Mouse (Mus musculus) kidney, adult 9 months (tissue): ENCODE measurements around the gene Igfbp1.

Experiments used
- DNase-seq: peaks from one replicate; pipeline ENCODE4 v3.0.0; 2022

Gene Igfbp1

DNA sequence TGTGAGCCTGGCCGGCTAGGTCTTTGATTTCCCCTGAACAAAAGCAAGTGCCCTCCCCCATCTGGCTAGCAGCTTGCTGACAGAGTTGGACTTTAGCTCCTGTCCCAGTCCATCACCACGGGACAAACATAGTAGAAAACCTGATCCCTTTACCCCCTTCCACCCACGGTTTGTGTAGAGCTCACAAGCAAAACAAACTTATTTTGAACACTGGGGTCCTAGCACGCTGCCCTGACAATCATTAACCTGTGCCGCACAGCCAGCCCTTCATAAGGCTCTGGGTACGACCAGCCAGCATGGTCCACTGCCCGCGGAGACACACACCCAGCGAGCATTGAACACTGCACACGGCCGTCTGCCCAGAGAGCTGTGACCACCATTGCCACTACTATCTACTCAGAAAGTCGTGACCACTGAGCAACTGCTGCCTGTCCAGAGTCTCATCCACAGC is at the start of gene Igfbp1:
Gene Igfbp1, plus strand, starts transcription at position 292 of the 451 bp plus-strand sequence.
- DNase-seq = peak; percentile 88

DNA sequence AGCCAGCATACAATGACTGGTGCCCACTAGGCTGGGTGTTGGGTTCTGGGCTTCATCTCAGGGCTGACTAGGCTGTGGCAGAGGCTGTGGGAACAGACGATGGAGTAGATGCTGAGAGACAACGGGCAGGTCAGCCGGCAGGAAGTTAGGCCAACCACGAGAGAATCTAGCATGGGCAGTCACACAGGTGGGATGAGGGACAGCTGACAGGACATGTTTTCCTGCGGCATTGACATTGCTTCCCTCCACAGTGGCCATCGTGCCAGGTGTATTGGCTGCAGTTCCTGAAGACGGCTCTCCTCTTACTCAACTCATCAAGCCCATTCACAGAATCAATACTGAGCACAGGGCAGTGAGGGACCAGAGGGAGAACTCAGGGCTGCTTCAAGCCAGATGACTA is 49.6 kb upstream of the Igfbp1 start:
- no peak for DNase-seq

DNA sequence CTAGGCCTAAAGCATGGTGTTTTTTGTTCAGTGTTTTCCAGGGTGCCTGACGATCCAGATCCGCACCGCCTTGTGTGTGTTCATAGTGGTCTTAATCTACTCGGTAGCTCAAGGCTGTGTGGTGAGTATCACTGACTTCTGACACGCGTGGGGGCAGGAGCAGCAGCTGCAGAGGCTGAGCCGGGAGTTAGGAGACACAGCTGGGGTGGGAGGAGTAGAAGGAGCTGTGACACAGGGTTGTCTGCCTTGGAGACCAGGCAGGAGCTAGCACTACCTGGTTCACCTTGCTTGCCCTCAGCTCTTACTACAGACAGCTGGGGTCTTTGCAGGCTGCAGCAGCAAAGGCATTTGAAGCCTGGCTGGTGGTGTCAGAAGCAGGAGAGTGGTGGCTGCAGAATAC is 48.1 kb upstream of the Igfbp1 start:
- DNase-seq = no peak

DNA sequence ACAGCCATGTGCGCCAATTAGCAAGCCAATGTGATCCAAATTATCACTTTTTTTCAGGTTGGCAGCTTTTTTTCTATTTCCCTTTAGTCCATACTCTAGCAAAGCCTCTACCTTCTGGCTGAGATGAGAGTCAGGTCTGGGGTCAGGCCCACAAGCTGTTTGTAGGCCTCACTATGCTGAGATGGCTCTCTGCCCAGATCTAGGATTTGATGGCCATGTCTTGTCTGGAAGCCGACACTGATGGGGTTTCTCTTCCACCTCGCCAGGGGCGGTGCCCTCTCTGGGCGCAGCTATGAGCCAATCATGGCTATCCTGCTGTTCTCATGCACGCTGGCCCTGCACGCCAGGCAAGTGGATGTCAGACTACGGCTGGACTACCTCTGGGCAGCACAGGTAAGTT is 47.1 kb upstream of the Igfbp1 start:
- DNase-seq = no peak

DNA sequence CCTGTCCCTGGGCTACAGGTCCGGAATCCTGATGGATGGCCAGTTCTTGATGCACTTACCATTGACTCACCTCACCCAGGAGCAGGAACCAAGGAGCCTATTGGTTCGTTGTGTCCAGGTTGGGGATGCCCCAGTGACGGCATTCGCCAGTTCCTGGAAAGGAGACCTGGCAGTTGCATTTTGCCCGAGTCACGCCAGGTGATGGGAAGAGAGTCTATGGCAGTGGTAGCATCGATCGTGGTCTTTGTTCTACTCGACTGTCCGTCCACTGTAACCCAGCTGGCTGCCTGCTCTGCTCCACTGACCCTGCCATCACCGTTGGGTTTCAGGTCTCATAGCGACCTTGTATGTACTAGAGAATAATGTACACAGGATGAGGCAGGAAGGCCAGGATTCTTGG is 45.2 kb upstream of the Igfbp1 start:
- no peak for DNase-seq

DNA sequence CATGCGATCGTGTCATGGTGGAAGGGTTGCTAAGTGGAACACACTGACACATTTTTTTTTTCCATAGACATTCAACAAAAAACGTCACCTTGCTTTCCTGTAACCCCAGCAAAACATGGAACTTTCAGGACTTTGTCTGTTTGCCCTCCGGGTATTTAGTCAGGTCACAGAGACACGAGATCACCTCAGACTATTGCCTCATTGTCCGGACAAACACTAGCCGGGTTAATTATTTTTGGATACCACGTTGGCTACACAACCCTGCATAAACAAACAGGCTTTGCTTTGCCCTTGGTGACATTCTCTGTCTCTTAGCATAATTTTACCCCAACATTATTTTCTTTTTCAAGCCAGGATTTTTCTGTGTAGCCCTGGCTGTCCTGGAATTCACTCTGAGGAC is 44.5 kb upstream of the Igfbp1 start:
- peak; percentile 86 for DNase-seq

DNA sequence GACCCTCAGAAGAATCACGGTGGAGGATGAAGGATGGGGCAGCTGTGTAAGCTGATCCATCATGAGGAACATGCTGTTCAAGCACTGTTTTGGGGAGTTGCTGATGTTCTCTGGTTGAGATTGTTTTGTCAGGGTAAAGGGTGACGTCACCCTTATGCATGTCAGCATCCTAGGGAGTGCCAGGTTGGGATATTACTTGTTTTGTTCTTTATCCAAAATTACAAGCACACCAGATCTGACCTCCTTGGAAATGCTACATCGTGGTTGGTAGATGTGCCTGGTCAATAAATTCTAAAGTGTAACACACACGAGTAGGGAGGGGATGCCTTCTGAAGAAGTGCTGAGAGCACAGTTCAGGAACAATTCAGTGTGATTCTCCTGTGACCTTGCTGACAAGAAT is 41.2 kb upstream of the Igfbp1 start:
- DNase-seq = no peak

DNA sequence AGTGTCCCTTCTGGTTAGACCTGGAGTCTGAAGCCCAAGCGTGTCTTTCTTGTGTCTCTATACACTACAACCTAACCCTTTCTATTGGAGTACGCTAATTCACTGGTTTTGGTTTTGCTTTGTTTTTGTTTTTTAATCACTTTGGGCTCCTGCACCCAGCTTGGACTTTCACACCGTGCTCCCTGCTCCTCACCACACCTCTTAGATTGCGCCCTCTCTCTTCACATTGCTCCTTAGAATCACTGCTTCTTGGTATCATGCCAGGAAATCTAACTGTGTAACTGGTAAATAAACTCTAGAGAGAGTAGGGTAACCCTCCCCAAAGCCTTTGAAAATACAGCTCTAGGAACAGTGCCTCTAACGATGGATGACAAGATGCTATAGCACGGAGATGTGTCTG is 39.4 kb upstream of the Igfbp1 start:
- DNase-seq = peak; percentile 67

DNA sequence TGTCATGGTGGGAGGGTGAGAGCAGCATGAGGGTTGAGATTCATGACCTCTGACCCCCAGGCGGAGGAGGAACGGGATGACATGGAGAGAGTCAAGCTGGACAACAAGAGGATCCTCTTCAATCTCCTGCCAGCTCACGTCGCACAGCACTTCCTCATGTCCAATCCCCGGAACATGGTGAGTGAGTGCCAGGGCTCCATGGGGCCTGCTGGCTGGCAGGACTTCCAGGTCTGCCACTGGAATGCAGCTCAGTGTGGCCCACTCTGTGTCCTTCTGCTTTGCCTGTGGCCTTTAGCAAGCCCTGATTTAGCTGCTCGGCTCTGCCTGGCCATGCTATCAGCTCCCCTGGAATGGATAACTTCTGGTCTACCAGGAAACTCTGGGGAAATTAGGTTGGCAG is 37.4 kb upstream of the Igfbp1 start:
- no peak for DNase-seq

DNA sequence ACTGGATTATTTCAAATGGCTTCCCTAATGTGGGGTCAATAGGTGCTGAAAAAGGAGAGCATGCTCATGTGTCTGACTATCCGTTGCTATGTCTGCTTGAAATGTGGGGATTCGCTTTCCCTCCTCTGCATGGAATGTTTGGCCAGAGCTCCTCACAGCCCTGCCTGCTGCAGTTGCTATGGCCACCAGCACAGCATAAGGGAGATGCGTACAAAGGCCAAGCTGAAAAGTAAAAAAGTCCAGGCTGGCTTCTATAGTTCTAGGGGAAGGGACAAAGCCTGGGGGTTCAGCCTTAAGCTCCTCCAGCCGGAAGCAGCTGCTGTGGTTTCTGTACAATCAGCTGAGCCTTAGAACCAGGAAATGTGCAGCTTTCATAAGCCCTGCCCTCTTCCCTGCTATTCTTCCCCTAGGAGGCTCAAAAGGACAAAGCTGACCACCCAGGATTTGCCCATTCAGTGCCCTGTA is 36.9 kb upstream of the Igfbp1 start:
- no peak for DNase-seq

DNA sequence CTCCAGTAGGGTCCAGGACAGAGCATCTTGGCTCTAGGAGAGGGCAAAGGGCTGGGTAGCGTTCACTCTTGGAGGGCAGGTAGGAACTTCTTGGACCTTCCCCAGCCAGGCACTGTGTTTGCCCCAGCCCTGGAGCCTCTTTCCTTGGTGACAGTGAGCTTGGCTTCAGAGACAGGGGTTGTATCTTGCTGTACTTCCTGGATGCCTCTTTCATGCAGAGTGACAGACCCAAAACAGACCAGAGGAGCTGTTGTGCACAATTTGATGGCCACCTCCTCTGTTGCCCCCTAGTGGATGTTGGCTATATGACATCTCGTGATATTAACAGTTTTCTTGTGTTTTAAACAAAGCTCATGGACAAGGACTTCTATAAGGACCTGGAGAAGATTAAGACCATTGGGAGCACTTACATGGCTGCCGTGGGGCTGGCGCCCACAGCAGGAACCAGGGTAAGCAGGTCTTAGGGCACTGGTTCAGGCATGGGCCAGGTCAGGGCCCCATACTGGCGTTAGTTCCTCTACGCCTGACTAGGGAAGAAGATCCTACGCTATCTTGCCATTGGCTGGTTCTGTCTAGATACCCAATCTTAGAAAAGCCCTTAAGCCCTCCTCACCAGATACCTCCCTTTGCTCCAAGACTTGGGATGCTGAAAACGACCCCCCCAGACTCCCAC is 35.9 kb upstream of the Igfbp1 start:
- peak; percentile 61 for DNase-seq

DNA sequence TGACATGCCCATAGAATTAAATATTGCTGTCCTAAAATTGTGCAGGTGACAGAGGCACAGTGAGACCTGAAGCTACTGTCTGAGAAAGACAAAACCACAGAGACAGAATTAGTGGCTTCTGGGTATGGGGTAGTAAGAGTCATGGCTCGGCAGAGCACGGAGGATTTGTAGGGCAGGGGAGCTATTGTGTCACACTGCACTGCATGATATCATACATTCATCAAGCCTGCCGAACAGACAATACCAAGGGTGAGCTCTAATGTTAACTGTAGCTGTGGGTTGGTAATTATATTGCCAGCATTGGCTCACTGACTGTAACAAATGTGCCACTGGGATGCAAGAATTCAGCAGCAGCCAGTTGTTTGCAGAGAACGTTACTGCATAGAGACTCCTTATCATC is 33.2 kb upstream of the Igfbp1 start:
- no peak for DNase-seq

DNA sequence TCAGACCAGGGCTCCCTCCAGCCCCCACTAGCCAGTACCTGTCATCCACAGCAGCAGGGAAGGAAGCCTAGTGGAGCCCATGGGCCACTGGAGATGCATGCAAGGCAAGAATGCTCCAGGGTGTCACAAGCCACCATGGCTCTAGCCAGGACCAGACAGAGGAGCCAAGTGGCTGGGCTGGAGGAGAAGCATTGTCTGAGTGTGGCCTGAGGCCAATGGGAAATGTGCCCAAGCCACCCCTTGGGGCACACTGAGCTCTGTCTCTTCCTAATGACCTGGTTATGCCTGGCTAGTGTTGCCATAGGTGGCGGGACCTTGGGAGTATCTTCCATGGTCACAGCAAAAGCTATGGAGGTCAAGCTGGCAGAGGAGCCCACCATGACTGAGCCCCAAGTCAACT is 27.9 kb upstream of the Igfbp1 start:
- DNase-seq = no peak

DNA sequence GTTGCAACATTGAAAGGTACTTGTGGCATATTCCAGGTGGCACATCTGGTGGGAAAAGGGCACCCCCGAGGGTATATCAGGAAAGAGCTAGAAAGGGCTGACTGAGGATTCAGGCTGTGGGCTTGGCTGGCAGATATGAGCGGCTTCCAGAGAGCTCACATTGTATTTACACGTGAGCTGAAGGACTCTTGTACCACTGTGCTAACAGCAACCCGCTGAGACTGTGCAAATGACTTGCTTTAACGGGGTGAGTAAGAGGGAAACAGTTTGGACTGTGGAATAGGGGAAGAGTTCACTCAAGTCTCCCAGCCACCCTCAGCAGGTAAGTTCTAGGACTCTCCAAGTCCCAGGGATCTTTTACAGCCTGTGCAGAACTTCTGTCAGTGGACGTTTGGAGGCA is 23.9 kb upstream of the Igfbp1 start:
- peak; percentile 84 for DNase-seq

DNA sequence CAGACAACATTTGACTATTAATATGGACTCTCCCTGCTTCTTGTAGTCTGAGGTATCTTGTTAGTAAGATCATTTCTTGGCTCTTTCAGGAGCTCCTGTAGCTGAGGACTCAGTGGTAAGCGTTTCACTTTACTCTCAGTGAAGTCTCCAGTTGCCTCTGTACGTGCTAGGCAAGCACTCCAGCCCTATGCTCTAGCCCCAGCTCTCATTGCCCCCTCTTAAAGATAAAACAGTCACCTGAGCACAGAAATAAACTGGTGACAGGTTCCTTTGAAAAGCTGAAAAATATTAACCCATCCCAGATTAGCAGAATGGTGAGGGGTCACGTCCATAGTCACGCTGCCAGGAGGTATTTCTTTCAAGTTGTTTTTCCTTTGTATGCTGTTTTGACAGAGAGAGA is 18.9 kb upstream of the Igfbp1 start:
- no peak for DNase-seq

DNA sequence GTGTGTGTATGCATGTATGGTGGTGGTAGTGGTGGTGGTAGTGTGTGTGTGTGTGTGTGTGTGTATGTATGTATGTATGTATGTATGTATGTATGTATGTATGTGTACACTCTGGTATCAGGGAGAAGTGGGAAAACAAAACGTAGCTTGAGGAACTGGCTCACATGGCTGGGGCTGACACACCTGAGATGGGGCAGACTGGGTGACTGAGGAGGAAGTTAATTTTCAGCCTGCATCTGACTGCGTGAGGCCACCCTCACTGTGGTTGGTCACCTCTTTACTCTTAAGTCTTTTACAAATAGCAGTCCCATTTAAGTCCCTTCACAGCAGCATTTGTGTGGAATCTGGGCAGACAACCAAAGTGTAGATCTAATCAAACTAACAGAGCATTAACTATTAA is 18.3 kb upstream of the Igfbp1 start:
- DNase-seq = no peak

DNA sequence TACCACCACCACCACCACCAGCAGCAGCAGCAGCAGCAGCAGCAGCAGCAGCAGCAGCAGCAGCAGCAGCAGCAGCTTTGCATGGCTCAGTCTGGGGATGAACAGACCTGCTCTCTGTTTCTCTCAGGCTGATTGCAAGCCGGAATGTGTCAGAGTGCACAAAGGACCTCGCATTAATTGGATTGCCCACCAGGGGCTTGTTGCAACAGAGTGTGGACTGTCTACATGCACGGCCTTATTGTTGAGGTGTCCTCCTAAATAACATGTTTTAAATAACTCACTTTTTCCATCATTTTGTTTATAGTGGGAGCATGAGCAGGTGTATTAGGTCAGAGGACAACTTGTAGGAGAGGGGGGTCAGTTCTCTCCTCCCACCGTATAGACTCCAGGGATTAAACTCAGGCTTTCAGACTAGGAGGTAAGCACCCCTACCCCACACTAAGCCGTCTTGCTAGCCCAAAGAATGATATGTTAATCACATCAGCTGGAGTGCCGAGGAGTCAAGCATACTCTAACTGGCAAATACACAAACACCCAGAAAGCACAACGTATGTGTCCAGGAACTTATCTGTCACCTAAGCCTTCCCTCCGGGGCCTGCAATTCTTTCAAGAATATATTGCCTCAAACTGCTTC is 15.1 kb upstream of the Igfbp1 start:
- no peak for DNase-seq

DNA sequence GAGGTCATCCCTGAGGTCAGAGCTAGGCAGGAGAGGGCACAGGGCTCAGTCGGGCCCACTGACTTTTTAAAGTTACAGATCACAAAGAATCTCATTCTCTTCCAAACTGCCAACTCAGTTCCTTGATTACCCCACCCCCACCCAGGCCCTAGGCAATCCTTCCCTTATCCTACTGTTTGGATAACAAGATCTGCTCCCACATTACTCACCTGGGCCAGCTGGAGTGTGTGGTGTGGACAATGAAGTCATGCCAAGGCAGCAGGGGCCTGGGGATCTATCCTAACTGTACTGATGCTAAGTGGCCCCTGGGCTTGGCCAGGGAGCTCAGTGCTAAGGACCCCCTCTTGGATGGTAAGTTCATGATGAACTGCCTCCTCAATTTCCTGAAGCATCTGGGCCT is 13.2 kb upstream of the Igfbp1 start:
- DNase-seq = no peak

DNA sequence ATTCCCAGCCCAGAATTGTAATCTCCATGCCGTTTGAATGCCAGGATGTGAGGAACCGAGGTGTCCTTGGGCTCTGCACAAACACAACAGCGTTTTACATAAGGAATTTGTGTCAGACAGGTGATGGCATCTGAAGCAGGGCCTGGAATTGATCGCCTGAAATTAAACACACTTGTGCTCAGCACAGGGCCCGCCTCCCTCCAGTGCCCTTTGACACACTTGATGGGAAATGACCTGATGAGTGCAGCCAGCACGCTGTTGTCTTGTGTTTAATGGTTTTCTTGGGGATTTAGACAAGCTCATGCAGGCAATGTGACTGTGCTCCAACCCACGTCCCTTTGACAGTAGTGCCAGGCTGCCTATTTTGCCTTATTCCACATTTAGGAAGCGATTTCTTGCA is 10.1 kb upstream of the Igfbp1 start:
- no peak for DNase-seq

DNA sequence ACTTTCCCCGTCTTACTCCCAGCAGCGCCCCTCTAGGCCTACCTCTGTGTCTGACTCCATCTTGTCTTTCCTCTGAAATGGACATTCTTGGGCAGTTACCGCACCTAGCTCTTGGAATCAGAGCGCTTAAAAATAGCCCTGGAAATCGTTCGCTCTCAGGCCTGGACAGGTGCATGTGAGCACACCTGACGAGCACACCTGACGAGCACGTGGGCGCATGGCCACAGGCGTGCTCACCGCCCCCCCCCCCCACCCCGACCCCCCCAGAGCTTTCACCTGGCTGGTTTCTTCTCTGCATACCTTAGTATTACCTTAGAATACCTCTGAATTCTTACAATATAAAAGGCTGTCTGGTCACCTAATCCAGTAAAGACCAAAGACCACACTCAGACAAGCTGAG is 9.1 kb upstream of the Igfbp1 start, which contains the start of gene Gm11985:
Gene Gm11985, minus strand, starts transcription at position 101 of the 400 bp plus-strand sequence.
- DNase-seq = no peak

DNA sequence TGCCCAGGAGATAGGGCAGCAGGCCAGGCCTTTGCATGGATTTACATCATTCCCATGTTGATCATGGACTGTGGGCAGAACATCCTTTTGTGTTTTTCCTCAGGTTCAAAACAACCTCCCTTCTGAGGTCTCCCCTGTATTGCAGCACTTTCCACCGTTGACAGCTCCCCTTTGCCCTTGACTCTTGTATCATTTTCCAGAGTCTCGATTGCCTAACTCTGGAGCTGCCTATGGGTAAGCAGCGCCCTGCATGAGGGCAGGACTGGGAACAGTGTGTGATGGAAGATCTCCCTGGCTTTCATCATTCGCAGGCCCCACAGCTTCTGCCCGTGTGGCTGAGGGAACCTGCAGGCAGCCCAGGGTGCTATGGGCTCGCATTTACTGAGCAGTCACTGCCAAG is 4.9 kb upstream of the Igfbp1 start:
- DNase-seq = no peak

DNA sequence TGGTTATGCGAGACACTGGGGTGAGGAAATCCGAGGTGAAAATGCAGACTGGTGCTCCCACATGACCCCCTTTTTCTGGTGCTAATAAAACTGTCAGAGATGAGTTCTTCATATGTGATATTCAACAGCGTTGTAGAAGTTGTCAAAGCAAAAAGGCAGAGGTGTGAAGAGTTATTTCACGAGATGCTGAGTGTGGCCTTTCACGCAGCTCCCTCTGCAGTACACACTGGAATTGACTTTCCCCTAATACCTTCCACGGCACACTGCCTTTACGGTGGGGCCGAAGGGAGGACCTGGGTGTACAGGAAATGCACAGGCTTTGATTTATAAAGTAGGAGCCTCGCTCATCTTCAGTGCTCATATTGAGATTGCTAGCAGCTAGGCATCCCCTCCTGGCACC is 4.4 kb upstream of the Igfbp1 start:
- DNase-seq = no peak

DNA sequence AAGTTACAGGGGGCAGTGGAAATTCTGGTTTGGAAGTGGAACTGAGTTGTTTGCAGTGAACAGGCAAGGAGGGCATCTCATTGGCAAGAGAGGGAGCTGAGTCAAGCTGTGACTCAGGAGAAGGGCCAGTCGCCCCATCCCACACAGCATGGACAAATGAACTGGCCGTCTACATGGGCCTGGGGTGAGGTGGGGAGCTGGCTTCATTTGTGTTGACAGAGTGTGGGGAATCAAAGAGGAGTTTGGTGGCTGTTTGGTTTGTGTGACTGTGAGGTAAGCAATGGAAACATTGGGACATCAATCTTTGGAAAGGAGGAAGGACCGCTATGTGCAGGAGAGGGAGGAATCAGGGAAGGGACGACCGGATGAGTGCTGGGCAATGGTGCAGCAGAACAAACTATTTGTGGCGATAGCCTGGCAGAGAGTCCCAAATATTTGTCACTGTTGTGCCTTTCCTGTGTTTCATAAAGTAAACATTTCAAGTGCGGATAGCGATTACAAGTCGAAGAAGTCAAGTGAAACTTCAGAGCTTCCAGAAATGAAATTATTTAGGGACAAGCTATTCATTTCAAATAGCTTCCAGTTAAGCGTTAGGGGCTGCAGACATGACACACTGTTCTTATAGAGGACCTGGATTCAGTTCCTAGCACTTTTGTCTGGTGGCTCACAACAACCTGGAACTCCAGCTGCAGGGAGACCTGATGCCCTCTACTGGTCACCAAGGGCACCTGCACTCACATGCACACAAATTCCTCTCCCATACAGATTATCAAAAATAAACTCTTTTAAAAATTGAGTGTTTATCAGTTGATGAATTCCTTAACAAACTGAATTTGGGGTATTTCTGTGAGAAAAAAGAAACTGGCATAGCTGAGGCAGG is 2.9 kb upstream of the Igfbp1 start:
- no peak for DNase-seq

DNA sequence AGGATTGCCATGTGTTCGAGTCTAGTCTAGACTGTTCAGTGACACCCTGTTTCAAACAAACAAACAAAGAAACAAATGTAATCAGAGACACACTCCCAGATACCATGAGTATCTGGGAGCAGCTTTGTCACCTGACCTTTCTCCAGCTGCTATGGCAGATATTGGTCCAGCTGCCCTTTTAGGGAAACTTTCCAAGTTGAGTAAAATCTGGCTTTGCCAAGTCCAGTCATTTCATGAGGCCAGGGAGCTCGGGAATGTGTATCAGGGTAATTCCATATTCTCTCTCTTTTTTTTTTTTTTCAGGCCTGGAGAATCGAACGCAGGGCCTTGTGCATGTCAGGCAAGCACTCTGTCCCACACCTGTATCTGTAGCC is 2.3 kb upstream of the Igfbp1 start:
- DNase-seq = no peak
